Mouse (Mus musculus): ENCODE measurements around the gene Ccdc121. TPM values are rescaled to one million over a fixed set of nuclear protein-coding genes. Genes with fewer than 3 reads are reported as not detected.

Ccdc121 gene
- polyA plus RNA-seq, 1 experiment = not detected

- no peak overlapping the region for H3K27ac ChIP-seq (ENCODE audit: control insufficient read depth, insufficient read depth, low read length)
- 56% methylated on average over 8 of the region's 8 CpGs for WGBS
- no peak overlapping the region for H3K4me3 ChIP-seq (ENCODE audit: control insufficient read depth, insufficient read depth, low read length)
- no peaks in the 10 kb centered on the region for H3K27me3 ChIP-seq (ENCODE audit: control insufficient read depth, insufficient read depth, low read length)
- no peak for DNase-seq
- H3K36me3 ChIP-seq (ENCODE audit: control insufficient read depth, insufficient read depth, low read length) = no peaks in the 10 kb centered on the region
- no peaks in the 10 kb centered on the region for H3K4me1 ChIP-seq (replicated peaks; ENCODE audit: control insufficient read depth, insufficient read depth, low read length)
- TF ChIP-seq POLR2A (IDR thresholded peaks at IDR 0.05; ENCODE audit: control insufficient read depth, extremely low read depth, insufficient read depth, low read length, poor library complexity) (no peak), CTCF (IDR thresholded peaks at IDR 0.05; ENCODE audit: borderline replicate concordance, control insufficient read depth, extremely low read depth, insufficient read depth, low read length, poor library complexity) (no peak)
Measured at GRCm38 (mm10) chr1:181462051-181462905, 49.0 kb downstream of the Ccdc121 start.

GRCm38 (mm10) chr1:181461484-181461883 is 49.8 kb downstream of the Ccdc121 start:
- 89% methylated on average over 8 of the region's 8 CpGs for WGBS
- no peaks in the 10 kb centered on the region for H3K27me3 ChIP-seq (ENCODE audit: control insufficient read depth, insufficient read depth, low read length)
- H3K4me1 ChIP-seq (replicated peaks; ENCODE audit: control insufficient read depth, insufficient read depth, low read length) = no peaks in the 10 kb centered on the region
- H3K36me3 ChIP-seq (ENCODE audit: control insufficient read depth, insufficient read depth, low read length) = no peaks in the 10 kb centered on the region
- no peak overlapping the region for H3K4me3 ChIP-seq (ENCODE audit: control insufficient read depth, insufficient read depth, low read length)
- no peak overlapping the region for H3K27ac ChIP-seq (ENCODE audit: control insufficient read depth, insufficient read depth, low read length)
- TF ChIP-seq CTCF (IDR thresholded peaks at IDR 0.05; ENCODE audit: borderline replicate concordance, control insufficient read depth, extremely low read depth, insufficient read depth, low read length, poor library complexity) (no peak), POLR2A (IDR thresholded peaks at IDR 0.05; ENCODE audit: control insufficient read depth, extremely low read depth, insufficient read depth, low read length, poor library complexity) (no peak)
- DNase-seq = no peak

DNA sequence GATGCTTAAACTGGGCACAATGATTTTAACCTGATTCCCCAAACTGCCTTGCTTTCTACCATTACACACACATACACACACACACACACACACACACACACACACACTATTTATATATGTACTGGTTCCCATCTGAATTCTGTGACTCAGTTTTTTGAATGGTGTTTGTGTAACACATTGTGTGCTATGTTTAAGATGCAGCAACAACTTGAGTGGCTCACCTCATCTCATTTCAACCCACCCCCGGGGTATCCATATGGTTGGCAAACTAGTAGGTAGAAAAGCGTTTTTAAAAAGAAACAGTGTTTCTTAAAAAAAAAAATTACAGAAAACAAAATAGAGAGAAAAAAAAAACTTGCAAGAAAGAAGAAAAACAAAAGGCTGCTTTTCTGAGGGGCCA is 51.0 kb downstream of the Ccdc121 start:
- TF ChIP-seq CTCF (IDR thresholded peaks at IDR 0.05; ENCODE audit: borderline replicate concordance, control insufficient read depth, extremely low read depth, insufficient read depth, low read length, poor library complexity) (no peak), POLR2A (IDR thresholded peaks at IDR 0.05; ENCODE audit: control insufficient read depth, extremely low read depth, insufficient read depth, low read length, poor library complexity) (no peak)
- DNase-seq = no peak
- no peaks in the 10 kb centered on the region for H3K27me3 ChIP-seq (ENCODE audit: control insufficient read depth, insufficient read depth, low read length)

More for the DNA sequence above, 51.0 kb downstream of the Ccdc121 start:
- no peak overlapping the region for H3K4me3 ChIP-seq (ENCODE audit: control insufficient read depth, insufficient read depth, low read length)
- H3K27ac ChIP-seq (ENCODE audit: control insufficient read depth, insufficient read depth, low read length) = no peak overlapping the region
- 85% methylated on average over 2 of the region's 2 CpGs for WGBS
- H3K4me1 ChIP-seq (replicated peaks; ENCODE audit: control insufficient read depth, insufficient read depth, low read length) = no peaks in the 10 kb centered on the region
- H3K36me3 ChIP-seq (ENCODE audit: control insufficient read depth, insufficient read depth, low read length) = no peaks in the 10 kb centered on the region

Other genes starting within 250 kb of the Ccdc121 start
- not detected in 2 replicates for gene Cnih3, start 158.8 kb downstream of the Ccdc121 start, polyA plus RNA-seq (2012; rRNA removed)
- 0.09 TPM in 1 of 2 replicates, not detected in the other for gene Dnah14, start 65.1 kb upstream of the Ccdc121 start, polyA plus RNA-seq (2012; rRNA removed)